Mouse (Mus musculus) stomach, embryonic 14.5 days (tissue): ENCODE measurements around the gene Ttc7b. TPM values are rescaled to one million over a fixed set of nuclear protein-coding genes. Genes with fewer than 3 reads are reported as not detected.

ENCODE experiments used
- ATAC-seq: fragments of 200-750 bp; cut with Nextera tagmentation; 2 replicates; pipeline ENCODE4 v1.8.0; 2017; ENCODE audit warnings: low read depth, moderate TSS enrichment; ENCODE audit not compliant: insufficient number of reproducible peaks, insufficient read depth, low FRiP score
- H3K27ac ChIP-seq: fragments of 300-500 bp; sonication (generic); 2 replicates; pipeline ENCODE4 v1.5.1; 2014; ENCODE audit warnings: mild to moderate bottlenecking, low read length, moderate library complexity, mixed read lengths
- H3K27me3 ChIP-seq: fragments of 300-500 bp; sonication (generic); 2 replicates; pipeline ENCODE4 v1.6.1; 2014; ENCODE audit warnings: low read length, control low read depth, mixed read lengths; ENCODE audit not compliant: control insufficient read depth, insufficient read depth
- H3K36me3 ChIP-seq: fragments of 300-500 bp; sonication (generic); 2 replicates; pipeline ENCODE4 v1.6.1; 2014; ENCODE audit warnings: mild to moderate bottlenecking, control low read depth, low read length, moderate library complexity, mixed read lengths; ENCODE audit not compliant: control insufficient read depth, insufficient read depth
- H3K4me1 ChIP-seq: fragments of 300-500 bp; sonication (generic); 2 replicates; pipeline ENCODE4 v1.6.1; 2014; ENCODE audit warnings: low read length, control low read depth, mixed read lengths; ENCODE audit not compliant: control insufficient read depth, insufficient read depth
- H3K4me2 ChIP-seq: fragments of 300-500 bp; sonication (generic); replicated peaks from 2 replicates; pipeline ENCODE4 v1.6.1; 2014; ENCODE audit warnings: low read depth, low read length, control low read depth
- H3K4me3 ChIP-seq: fragments of 300-500 bp; sonication (generic); 2 replicates; pipeline ENCODE4 v1.5.1; 2014; ENCODE audit warnings: low read depth, low read length, control low read depth
- H3K9ac ChIP-seq: fragments of 300-500 bp; sonication (generic); replicated peaks from 2 replicates; pipeline ENCODE4 v1.6.1; 2014; ENCODE audit warnings: low read depth, mild to moderate bottlenecking, control low read depth, low read length, moderate library complexity, mixed read lengths
- H3K9me3 ChIP-seq: fragments of 300-500 bp; sonication (generic); 2 replicates; pipeline ENCODE4 v1.6.1; 2016; ENCODE audit warnings: low read depth, low read length, control low read depth; ENCODE audit not compliant: control insufficient read depth
- WGBS: fragments of 180-500 bp; shearing (Covaris S2); extraction: QIAGEN DNeasy Blood & Tissue Kit; methylation state at CpG from one replicate; pipeline ENCODE4 v1.1.7; 2014; 5-methylcytosine and 5-hydroxymethylcytosine counted together
- polyA plus RNA-seq: library from polyadenylated mRNA; unstranded; fragments of >200 nt; fragmentation: Nextera tagmentation; extraction: Ambion mirVana; gene quantifications from 2 replicates; pipeline ENCODE4 v1.2.1, GENCODE M21; 2014

Ttc7b gene
- polyA plus RNA-seq, 1 experiment from 2014 or later, result 6.4 TPM

DNA sequence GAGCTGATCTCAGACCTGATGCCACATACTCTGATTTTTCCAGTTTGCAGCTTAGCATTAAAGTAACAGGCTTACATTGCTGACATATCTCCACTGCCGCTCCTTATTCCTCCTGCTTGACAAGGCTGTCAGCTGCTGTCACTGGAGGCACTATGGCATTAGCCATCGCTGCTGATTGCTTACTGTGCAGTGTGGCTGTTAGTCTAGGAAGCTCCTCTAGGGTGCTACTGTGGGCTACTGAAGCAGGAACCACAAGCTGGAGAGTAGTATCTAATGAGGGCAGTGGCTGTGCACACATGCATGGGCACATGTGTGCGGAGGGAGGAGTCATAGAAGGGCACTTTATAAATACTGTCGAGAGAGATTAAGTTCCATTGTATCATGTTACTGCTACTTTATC is 148.6 kb downstream of the Ttc7b start:
- H3K4me1 ChIP-seq, result no peaks in the 10 kb centered on the region
- H3K9me3 ChIP-seq, result no peaks in the 10 kb centered on the region
- no peak overlapping the region for H3K9ac ChIP-seq
- no peak for ATAC-seq
- peaks cover 11% of the 10 kb centered on the region; the same call in 1 of the 2 replicates for H3K36me3 ChIP-seq
- H3K4me3 ChIP-seq, result no peak overlapping the region
- 75% methylated on average over 4 of the region's 4 CpGs for WGBS
- H3K27me3 ChIP-seq, result no peaks in the 10 kb centered on the region
- H3K4me2 ChIP-seq, result no peak overlapping the region
- no peak overlapping the region for H3K27ac ChIP-seq

DNA sequence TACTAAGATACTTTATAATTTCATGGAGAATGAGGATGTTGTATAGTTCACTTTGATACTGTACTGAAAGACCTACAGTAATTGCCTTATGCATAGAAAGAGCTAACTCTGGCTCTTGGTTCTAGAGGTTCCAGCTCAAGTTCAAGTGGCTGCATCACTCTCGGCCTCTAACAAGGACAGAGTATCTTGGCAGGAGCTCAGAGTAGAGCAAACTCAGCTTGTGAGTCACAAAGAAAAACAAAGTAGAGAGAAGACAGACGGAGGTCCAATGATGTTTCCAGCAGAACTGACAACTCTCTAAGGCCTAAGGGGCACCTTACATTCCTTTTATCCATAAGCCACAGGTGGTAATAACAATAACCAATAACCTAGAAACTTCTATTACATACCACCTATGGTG is 150.8 kb downstream of the Ttc7b start:
- Histone ChIP-seq H3K9me3 (no peaks in the 10 kb centered on the region), H3K4me1 (no peaks in the 10 kb centered on the region), H3K4me3 (no peak overlapping the region), H3K4me2 (no peak overlapping the region), H3K27ac (no peak overlapping the region), H3K36me3 (peaks cover 9% of the 10 kb centered on the region; the same call in 1 of the 2 replicates), H3K9ac (no peak overlapping the region), H3K27me3 (no peaks in the 10 kb centered on the region)
- no peak for ATAC-seq
- 95% methylated on average over 2 of the region's 2 CpGs for WGBS

DNA sequence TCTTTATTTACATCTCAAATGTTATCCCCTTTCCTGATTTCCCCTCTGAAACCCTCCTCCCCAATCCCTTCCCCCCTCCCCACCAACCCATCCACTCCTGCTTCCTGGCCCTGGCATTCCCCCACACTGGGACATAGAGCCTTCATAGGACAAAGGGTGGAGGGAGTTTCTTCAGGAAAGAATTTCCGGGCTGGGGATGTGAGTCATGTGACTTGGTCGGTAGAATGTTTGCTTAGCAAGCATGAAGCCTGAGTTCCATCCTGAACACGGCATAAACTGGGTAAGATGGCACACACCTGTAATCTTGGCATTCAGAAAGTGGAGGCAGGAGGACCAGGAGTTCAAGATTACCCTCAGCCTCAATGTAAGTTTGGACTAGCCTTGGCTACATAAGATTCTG is 151.4 kb downstream of the Ttc7b start:
- peaks cover 9% of the 10 kb centered on the region; the same call in 1 of the 2 replicates for H3K36me3 ChIP-seq
- no peak for ATAC-seq
- WGBS, result 50% methylated on average over 3 of the region's 3 CpGs
- H3K27me3 ChIP-seq, result no peaks in the 10 kb centered on the region
- H3K9me3 ChIP-seq, result no peaks in the 10 kb centered on the region
- no peaks in the 10 kb centered on the region for H3K4me1 ChIP-seq
- H3K4me2 ChIP-seq, result no peak overlapping the region
- no peak overlapping the region for H3K9ac ChIP-seq
- H3K27ac ChIP-seq, result no peak overlapping the region
- no peak overlapping the region for H3K4me3 ChIP-seq

DNA sequence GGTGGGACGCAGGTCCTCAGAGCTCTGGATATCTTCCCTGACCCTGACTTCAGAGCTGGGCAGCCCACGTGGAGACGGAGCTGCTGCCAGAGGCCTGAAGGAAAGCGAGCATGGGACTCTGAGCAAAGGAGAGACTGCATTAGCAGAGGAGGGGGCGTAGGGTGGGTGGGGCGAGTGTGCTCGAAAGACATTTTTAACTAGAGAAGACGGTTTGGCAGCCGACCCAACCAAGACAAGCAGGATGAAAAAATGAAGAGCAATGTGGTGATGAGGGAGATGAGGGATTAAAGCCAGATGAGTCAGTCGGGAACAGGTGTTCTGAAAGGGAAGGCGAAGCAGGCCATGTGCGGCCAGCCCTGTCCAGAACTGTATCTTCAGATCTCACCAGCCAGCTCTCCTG is 159.3 kb downstream of the Ttc7b start:
- Histone ChIP-seq H3K4me1 (no peaks in the 10 kb centered on the region), H3K4me2 (no peak overlapping the region), H3K9me3 (no peaks in the 10 kb centered on the region), H3K4me3 (no peak overlapping the region), H3K36me3 (no peaks in the 10 kb centered on the region), H3K27ac (no peak overlapping the region), H3K27me3 (no peaks in the 10 kb centered on the region), H3K9ac (no peak overlapping the region)
- ATAC-seq, result no peak
- WGBS, result 62% methylated on average over 12 of the region's 12 CpGs

DNA sequence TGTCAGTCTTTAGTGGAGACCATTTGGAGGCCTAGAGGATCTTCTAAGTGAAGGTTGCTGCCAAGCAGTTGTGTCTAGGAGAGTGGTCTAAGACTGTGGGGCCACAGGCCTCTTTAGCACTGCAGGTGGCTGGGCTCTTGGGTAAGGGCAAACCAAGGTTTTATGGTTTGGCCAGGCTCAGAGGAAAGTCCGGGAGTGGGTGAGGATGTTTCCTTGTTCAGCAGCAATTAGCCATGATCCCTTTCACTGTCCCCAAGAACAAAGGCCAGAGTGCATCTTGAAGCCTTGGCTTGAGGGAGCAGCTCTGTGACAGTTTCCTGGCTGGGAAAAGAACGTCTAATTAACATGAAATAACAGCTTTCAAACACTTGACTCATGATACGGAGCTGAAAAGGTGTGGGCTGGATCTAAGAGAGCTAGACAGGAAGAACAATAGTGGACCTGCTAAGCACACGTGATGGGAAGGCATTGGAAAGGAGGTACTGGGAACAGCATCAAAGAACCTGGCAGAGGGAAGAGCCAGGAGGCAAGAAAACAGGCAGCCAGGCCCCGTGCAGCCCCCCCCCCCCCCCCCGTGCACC is 162.5 kb downstream of the Ttc7b start:
- ATAC-seq, result no peak
- 78% methylated on average over 6 of the region's 6 CpGs for WGBS
- H3K36me3 ChIP-seq, result no peaks in the 10 kb centered on the region
- H3K4me3 ChIP-seq, result no peak overlapping the region
- H3K4me1 ChIP-seq, result no peaks in the 10 kb centered on the region
- no peak overlapping the region for H3K4me2 ChIP-seq
- H3K27me3 ChIP-seq, result no peaks in the 10 kb centered on the region
- no peak overlapping the region for H3K9ac ChIP-seq
- no peak overlapping the region for H3K27ac ChIP-seq
- no peaks in the 10 kb centered on the region for H3K9me3 ChIP-seq

DNA sequence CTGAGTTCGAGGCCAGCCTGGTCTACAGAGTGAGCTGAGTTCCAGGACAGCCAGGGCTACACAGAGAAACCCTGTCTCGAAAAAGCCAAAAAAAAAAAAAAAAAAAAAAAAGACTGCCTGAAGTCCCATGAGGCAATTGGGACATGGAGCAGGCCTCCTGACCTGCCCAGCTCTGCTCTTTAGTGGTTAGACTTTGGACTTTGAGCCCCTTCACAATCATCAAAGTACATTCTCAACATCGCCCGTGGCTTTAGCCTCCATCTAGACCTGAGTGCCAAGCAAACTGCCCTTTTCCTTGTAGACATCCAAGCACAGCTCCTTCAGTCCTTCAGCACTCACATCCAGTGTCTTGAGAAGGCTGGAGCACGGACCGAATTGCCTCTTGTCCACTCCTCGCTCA is 164.2 kb downstream of the Ttc7b start:
- Histone ChIP-seq H3K9me3 (no peaks in the 10 kb centered on the region), H3K27me3 (no peaks in the 10 kb centered on the region), H3K4me3 (no peak overlapping the region), H3K36me3 (no peaks in the 10 kb centered on the region), H3K27ac (no peak overlapping the region), H3K9ac (no peak overlapping the region), H3K4me1 (no peaks in the 10 kb centered on the region), H3K4me2 (no peak overlapping the region)
- WGBS, result 91% methylated on average over 7 of the region's 7 CpGs
- ATAC-seq, result no peak

DNA sequence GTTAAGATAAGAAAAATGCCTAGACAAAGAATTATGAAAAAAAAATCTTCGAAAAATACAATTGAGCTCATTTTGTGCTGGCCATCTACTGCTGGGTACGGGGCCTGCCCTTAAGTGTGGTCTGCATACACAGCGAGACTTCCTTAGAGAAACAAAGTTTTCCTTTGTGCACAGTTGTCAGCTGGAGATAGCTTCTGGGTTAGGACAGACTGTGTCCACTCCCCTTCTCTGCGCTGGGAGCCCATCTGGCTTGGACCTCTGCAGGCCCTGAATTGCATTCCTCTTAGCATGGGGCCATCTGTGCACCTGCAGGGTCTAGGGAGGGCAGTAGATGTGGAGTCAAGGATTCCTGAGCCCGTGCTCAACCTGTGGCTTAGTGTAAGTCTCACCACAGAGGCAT is 165.1 kb downstream of the Ttc7b start:
- H3K27ac ChIP-seq, result no peak overlapping the region
- WGBS, result 79% methylated on average over 5 of the region's 5 CpGs
- ATAC-seq, result no peak

DNA sequence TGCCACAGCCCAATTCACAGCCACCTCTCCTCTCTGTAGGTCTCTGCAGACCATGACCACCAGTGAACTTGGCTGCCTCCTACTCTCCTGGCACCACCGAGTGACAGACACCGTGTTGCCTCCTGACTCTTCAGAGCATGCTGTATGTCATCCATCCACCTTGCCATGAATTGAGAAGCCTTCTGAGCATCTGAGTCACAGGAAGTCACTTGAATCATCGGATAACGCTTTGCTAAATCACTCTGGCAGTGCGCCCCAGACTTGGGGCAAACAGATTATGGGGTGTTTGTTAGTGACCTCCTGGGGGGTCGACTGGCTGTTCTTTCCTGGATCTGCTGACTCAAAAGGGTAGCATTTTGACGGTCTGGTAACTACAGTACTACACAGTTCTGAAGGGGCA is 166.7 kb downstream of the Ttc7b start:
- no peaks in the 10 kb centered on the region; the same call in 1 of the 2 replicates for H3K36me3 ChIP-seq
- whole genome bisulfite sequencing, result 74% methylated on average over 7 of the region's 7 CpGs
- H3K4me2 ChIP-seq, result no peak overlapping the region
- no peaks in the 10 kb centered on the region for H3K27me3 ChIP-seq
- no peak for ATAC-seq
- H3K4me3 ChIP-seq, result no peak overlapping the region
- H3K9ac ChIP-seq, result no peak overlapping the region
- no peak overlapping the region for H3K27ac ChIP-seq
- no peaks in the 10 kb centered on the region for H3K4me1 ChIP-seq
- no peaks in the 10 kb centered on the region for H3K9me3 ChIP-seq

More for the DNA sequence above, 165.1 kb downstream of the Ttc7b start:
- Histone ChIP-seq H3K27me3 (no peaks in the 10 kb centered on the region), H3K4me3 (no peak overlapping the region), H3K36me3 (no peaks in the 10 kb centered on the region; the same call in 1 of the 2 replicates), H3K9ac (no peak overlapping the region), H3K9me3 (no peaks in the 10 kb centered on the region), H3K4me2 (no peak overlapping the region), H3K4me1 (no peaks in the 10 kb centered on the region)
